Mouse (Mus musculus): ENCODE results near the gene Pnpt1.

DNA sequence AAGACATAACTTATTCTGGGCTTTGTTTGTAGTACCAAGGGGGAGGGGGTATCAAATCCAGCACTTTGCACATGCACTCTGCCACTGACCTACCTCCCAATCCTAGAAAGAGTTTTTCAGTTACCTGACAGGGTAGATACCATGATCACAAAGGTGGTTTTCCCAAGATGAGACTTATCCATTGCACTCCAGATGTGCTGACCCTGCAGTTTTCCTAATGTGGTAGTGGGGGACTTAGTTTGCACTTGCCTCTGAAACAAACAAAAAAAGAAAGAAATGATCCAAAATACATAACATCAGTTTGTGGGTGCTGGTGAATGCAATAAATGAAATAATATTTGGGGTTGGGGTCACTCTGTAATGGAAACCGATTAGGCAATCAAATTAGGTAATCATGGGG, 48.8 kb downstream of the Pnpt1 start:
- TF ChIP-seq CTCF (IDR thresholded peaks at IDR 0.05; ENCODE audit: low read depth, low read length) (no peak), POLR2A (IDR thresholded peaks at IDR 0.05; ENCODE audit: extremely low read depth, insufficient read depth, low read length) (no peak)

All from liver, adult 2 months (tissue).